Comparison of ENCODE assay signal across 8 mouse cellular contexts in the genomic region with DNA sequence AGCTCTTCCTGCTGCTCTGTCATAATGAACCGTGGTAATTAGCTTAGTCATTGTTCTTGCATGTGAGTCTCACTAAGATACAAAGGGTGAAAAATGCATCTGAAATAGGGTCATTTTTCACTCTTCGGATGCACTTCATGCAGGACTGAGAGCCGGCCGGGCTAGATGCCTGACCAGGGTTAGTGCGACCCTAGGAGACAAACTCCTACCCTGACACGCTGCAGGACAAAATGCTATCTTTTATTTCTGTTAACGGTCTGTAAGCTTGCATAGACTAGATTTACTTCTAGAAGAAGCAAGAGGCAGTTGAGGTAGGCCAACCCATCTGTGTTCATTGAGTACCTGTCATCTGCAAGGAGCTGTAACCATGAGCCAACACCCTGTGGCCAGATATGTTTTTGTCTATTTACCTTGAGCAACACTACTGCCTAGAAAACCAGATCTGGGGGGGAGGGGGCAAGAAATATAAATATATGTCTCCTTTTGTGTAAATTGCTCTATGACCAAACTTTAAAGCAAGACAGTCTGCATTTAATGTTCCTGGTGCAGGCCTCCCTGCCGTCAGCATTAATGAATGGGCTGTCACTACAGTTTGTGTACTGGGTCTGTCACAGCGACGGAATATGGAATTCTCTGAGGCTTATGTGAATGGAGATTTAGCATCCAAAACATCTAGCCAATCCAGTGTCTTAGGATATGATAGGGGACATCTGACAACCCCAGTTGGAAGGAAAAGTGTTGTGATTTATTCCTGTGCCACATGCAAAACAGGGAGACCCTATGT.
A peak's percentile ranks its signal among the peaks of the same experiment; 100 is the strongest.
DNase-seq lines count a peak whose midpoint lies in the region; ATAC-seq and TF ChIP-seq lines count a peak whose summit lies in the region.

No protein-coding gene starts in this region.

- no peak for TF ChIP-seq POLR2A in limb, embryonic 14.5 days (IDR thresholded peaks at IDR 0.05; ENCODE audit: borderline replicate concordance, extremely low read depth, insufficient read depth, insufficient read length)

- H3K27me3 ChIP-seq in forebrain, embryonic 16.5 days (replicated peaks; ENCODE audit: control insufficient read depth, insufficient read depth, low read length), result 0 out of 2 replicates have a peak, but pooled peaks cover 4% of the 10 kb centered on the region
- H3K27me3 ChIP-seq in limb, embryonic 14.5 days (ENCODE audit: control insufficient read depth, insufficient read depth, low read length), result peaks cover under 1% of the 10 kb centered on the region; the same call in 1 of the 2 replicates
- no peaks in the 10 kb centered on the region for H3K27me3 ChIP-seq in neural tube, embryonic 15.5 days (replicated peaks)

- DNase-seq in layer of hippocampus, adult 2 months (ENCODE audit: low spot score in 2 of 2), result no peak
- DNase-seq in layer of hippocampus, postnatal 10 days (ENCODE audit: low spot score in 2 of 2), result no peak
- DNase-seq in limb, embryonic 14.5 days (ENCODE audit: low spot score), result no peak
- no peak for DNase-seq in frontal cortex, postnatal 25 days (ENCODE audit: low spot score in 2 of 2)
- no peak for DNase-seq in ovary, postnatal 14 days (ENCODE audit: low spot score)
- no peak for DNase-seq in layer of hippocampus, adult 11-12 months (ENCODE audit: low spot score)

- peak overlapping the region; percentile 91 for H3K4me2 ChIP-seq in forebrain, embryonic 16.5 days (ENCODE audit: low read length)
- peak overlapping the region; percentile 90; the same call in 1 of the 2 replicates for H3K4me2 ChIP-seq in limb, embryonic 14.5 days (replicated peaks; ENCODE audit: low read depth, low read length, severe bottlenecking)
- peak overlapping the region; percentile 85 for H3K4me2 ChIP-seq in neural tube, embryonic 15.5 days

- WGBS in forebrain, embryonic 16.5 days, result 44% methylated on average over 10 of the region's 10 CpGs
- 75% methylated on average over 10 of the region's 10 CpGs for WGBS in limb, embryonic 14.5 days
- WGBS in neural tube, embryonic 15.5 days, result 9% methylated on average over 10 of the region's 10 CpGs

- no peaks in the 10 kb centered on the region for H3K36me3 ChIP-seq in forebrain, embryonic 16.5 days (ENCODE audit: control insufficient read depth, insufficient read depth)
- H3K36me3 ChIP-seq in limb, embryonic 14.5 days (ENCODE audit: control insufficient read depth, insufficient read depth, low read length), result no peaks in the 10 kb centered on the region
- H3K36me3 ChIP-seq in neural tube, embryonic 15.5 days, result no peaks in the 10 kb centered on the region

- no peak for ATAC-seq in forebrain, embryonic 16.5 days
- ATAC-seq in limb, embryonic 14.5 days (ENCODE audit: low FRiP score, low read depth), result no peak
- no peak for ATAC-seq in neural tube, embryonic 15.5 days (ENCODE audit: low FRiP score)

- peak overlapping the region; percentile 98 for H3K27ac ChIP-seq in layer of hippocampus, adult 2 months
- no peak overlapping the region for H3K27ac ChIP-seq in forebrain, embryonic 16.5 days (ENCODE audit: low read length)
- H3K27ac ChIP-seq in limb, embryonic 14.5 days (replicated peaks; ENCODE audit: low read depth, low read length), result no peak overlapping the region
- peak overlapping the region; percentile 98 for H3K27ac ChIP-seq in neural tube, embryonic 15.5 days (replicated peaks)

- H3K9me3 ChIP-seq in forebrain, embryonic 16.5 days (ENCODE audit: control insufficient read depth, low read length), result no peaks in the 10 kb centered on the region
- H3K9me3 ChIP-seq in limb, embryonic 14.5 days (ENCODE audit: control insufficient read depth, low read length), result no peaks in the 10 kb centered on the region
- no peaks in the 10 kb centered on the region for H3K9me3 ChIP-seq in neural tube, embryonic 15.5 days (replicated peaks)

- peak overlapping the region; percentile 5; the same call in 1 of the 2 replicates for H3K9ac ChIP-seq in forebrain, embryonic 16.5 days (replicated peaks; ENCODE audit: low read depth, low read length)
- no peak overlapping the region for H3K9ac ChIP-seq in limb, embryonic 14.5 days (ENCODE audit: low read depth, low read length, severe bottlenecking)
- H3K9ac ChIP-seq in neural tube, embryonic 15.5 days (replicated peaks), result peak overlapping the region; percentile 72

- H3K4me1 ChIP-seq in forebrain, embryonic 16.5 days (replicated peaks; ENCODE audit: control insufficient read depth, insufficient read depth, low read length), result peaks cover 29% of the 10 kb centered on the region
- peaks cover 10% of the 10 kb centered on the region; the same call in 1 of the 2 replicates for H3K4me1 ChIP-seq in limb, embryonic 14.5 days (ENCODE audit: control insufficient read depth, insufficient read depth, low read length)
- peaks cover 75% of the 10 kb centered on the region for H3K4me1 ChIP-seq in neural tube, embryonic 15.5 days

- no peak for TF ChIP-seq CTCF in layer of hippocampus, adult 2 months (conservative IDR thresholded peaks at IDR 0.05)

- peak overlapping the region; percentile 77 for H3K4me3 ChIP-seq in layer of hippocampus, adult 2 months
- peak overlapping the region; percentile 89 for H3K4me3 ChIP-seq in forebrain, embryonic 16.5 days (replicated peaks; ENCODE audit: low read length)
- peak overlapping the region; percentile 81 for H3K4me3 ChIP-seq in limb, embryonic 14.5 days (replicated peaks; ENCODE audit: low read length)
- peak overlapping the region; percentile 65 for H3K4me3 ChIP-seq in neural tube, embryonic 15.5 days (replicated peaks)

Comparison
In these comparisons a context has a peak if more than half of its experiments do, and no peak if none do; other contexts are left out.
1. H3K27ac ChIP-seq: peak in layer of hippocampus, adult 2 months (single experiment) and neural tube, embryonic 15.5 days (single experiment); none in forebrain, embryonic 16.5 days (single experiment) and limb, embryonic 14.5 days (single experiment).
2. Peak in every context shown above with its lines, with median percentiles within 50 percentile points of each other: H3K4me3 ChIP-seq and H3K4me2 ChIP-seq.